Mouse (Mus musculus) C2C12 (cell line): Measurements from ENCODE around the gene Erbb4. TPM values are rescaled to one million over a fixed set of nuclear protein-coding genes. Genes with fewer than 3 reads are reported as not detected.

Experiments
- H3K27me3 ChIP-seq: one replicate; pipeline ENCODE4 v1.6.1; 2011; ENCODE audit not compliant: control insufficient read depth, insufficient read depth, insufficient read length
- H3K36me3 ChIP-seq: one replicate; pipeline ENCODE4 v1.6.1; 2011; ENCODE audit not compliant: control insufficient read depth, insufficient read depth
- H3K4me3 ChIP-seq: one replicate; pipeline ENCODE4 v1.5.1; 2011; ENCODE audit warnings: mild to moderate bottlenecking, control low read depth; ENCODE audit not compliant: poor library complexity, insufficient read depth, severe bottlenecking
- H3K79me2 ChIP-seq: one replicate; pipeline ENCODE4 v1.6.1; 2011; ENCODE audit not compliant: control insufficient read depth, insufficient read depth
- H3K79me3 ChIP-seq: one replicate; pipeline ENCODE4 v1.6.1; 2011; ENCODE audit warnings: low read depth, control low read depth
- H3ac ChIP-seq: one replicate; pipeline ENCODE3; 2011; ENCODE audit warnings: low read depth; ENCODE audit not compliant: control insufficient read depth, insufficient read length
- CEBPB ChIP-seq: IDR thresholded peaks from one replicate; pipeline ENCODE4 v1.6.1; 2011; ENCODE audit warnings: low read depth, mild to moderate bottlenecking, control low read depth, moderate library complexity
- CTCF ChIP-seq: IDR thresholded peaks from one replicate; pipeline ENCODE4 v1.5.1; 2011; ENCODE audit not compliant: control insufficient read depth, insufficient read depth, insufficient read length
- FOSL1 ChIP-seq: IDR thresholded peaks from one replicate; pipeline ENCODE4 v1.8.0; 2011; ENCODE audit warnings: mild to moderate bottlenecking, low read length; ENCODE audit not compliant: poor library complexity, insufficient read depth, severe bottlenecking
- MAX ChIP-seq: IDR thresholded peaks from one replicate; pipeline ENCODE4 v1.6.1; 2011; ENCODE audit warnings: mild to moderate bottlenecking, control low read depth
- MYOD1 ChIP-seq: IDR thresholded peaks from one replicate; pipeline ENCODE4 v1.6.1; 2011; ENCODE audit warnings: low read depth; ENCODE audit not compliant: control insufficient read depth, insufficient read length
- MYOG ChIP-seq: IDR thresholded peaks from one replicate; pipeline ENCODE4 v1.6.1; 2011; ENCODE audit not compliant: control insufficient read depth, insufficient read length; ENCODE audit errors: extremely low read depth
- USF1 ChIP-seq: IDR thresholded peaks from one replicate; pipeline ENCODE4 v1.6.1; 2011; ENCODE audit warnings: low read depth, mild to moderate bottlenecking, control low read depth, moderate library complexity
- polyA plus RNA-seq: library from polyadenylated mRNA; unstranded; fragments of >200 nt; fragmentation: generic; extraction: Trizol; gene quantifications from one replicate; pipeline ENCODE4 v1.2.1, GENCODE M21; 2012; ENCODE audit warnings: missing spikeins

The Erbb4 gene
- polyA plus RNA-seq, 1 experiment = not detected

- TF ChIP-seq MAX = no peak
- no peak for TF ChIP-seq USF1
- no peak for TF ChIP-seq CTCF
- TF ChIP-seq FOSL1 = no peak
- no peak for TF ChIP-seq MYOG
- no peak for TF ChIP-seq MYOD1
- TF ChIP-seq CEBPB = no peak
- no peak overlapping the region for H3ac ChIP-seq
- H3K27me3 ChIP-seq = no peaks in the 10 kb centered on the region
- no peaks in the 10 kb centered on the region for H3K36me3 ChIP-seq
- no peaks in the 10 kb centered on the region for H3K79me2 ChIP-seq
- no peak overlapping the region for H3K4me3 ChIP-seq
- H3K79me3 ChIP-seq = no peaks in the 10 kb centered on the region
Observed at GRCm38 (mm10) chr1:68834686-68835085, 273.2 kb downstream of the Erbb4 start.

- Histone ChIP-seq H3K36me3 (no peaks in the 10 kb centered on the region), H3K79me2 (no peaks in the 10 kb centered on the region), H3ac (no peak overlapping the region), H3K79me3 (no peaks in the 10 kb centered on the region), H3K4me3 (no peak overlapping the region), H3K27me3 (no peaks in the 10 kb centered on the region)
- TF ChIP-seq CTCF (no peak), USF1 (no peak), MYOG (no peak), FOSL1 (no peak), MAX (no peak), CEBPB (no peak), MYOD1 (no peak)
Observed at GRCm38 (mm10) chr1:68832101-68832500, 275.8 kb downstream of the Erbb4 start.

- H3K79me2 ChIP-seq = no peaks in the 10 kb centered on the region
- no peaks in the 10 kb centered on the region for H3K79me3 ChIP-seq
- H3ac ChIP-seq = no peak overlapping the region
- TF ChIP-seq USF1 (no peak), MYOD1 (no peak), CEBPB (no peak), MYOG (no peak)
- H3K36me3 ChIP-seq = no peaks in the 10 kb centered on the region
- H3K27me3 ChIP-seq = no peaks in the 10 kb centered on the region
- H3K4me3 ChIP-seq = no peak overlapping the region
Observed at GRCm38 (mm10) chr1:68831575-68831974, 276.3 kb downstream of the Erbb4 start.

- TF ChIP-seq USF1 (no peak), FOSL1 (no peak), CTCF (no peak), MAX (no peak), MYOG (no peak), MYOD1 (no peak), CEBPB (no peak)
- Histone ChIP-seq H3K79me2 (no peaks in the 10 kb centered on the region), H3K79me3 (no peaks in the 10 kb centered on the region), H3K27me3 (no peaks in the 10 kb centered on the region), H3K36me3 (no peaks in the 10 kb centered on the region), H3K4me3 (no peak overlapping the region), H3ac (no peak overlapping the region)
Observed at GRCm38 (mm10) chr1:68830501-68831239, 277.2 kb downstream of the Erbb4 start.

- no peaks in the 10 kb centered on the region for H3K27me3 ChIP-seq
- H3K79me2 ChIP-seq = no peaks in the 10 kb centered on the region
- no peak overlapping the region for H3K4me3 ChIP-seq
- no peak overlapping the region for H3ac ChIP-seq
- no peaks in the 10 kb centered on the region for H3K79me3 ChIP-seq
- TF ChIP-seq MYOG (no peak), CTCF (no peak), MYOD1 (no peak)
- H3K36me3 ChIP-seq = no peaks in the 10 kb centered on the region
Observed at GRCm38 (mm10) chr1:68823116-68823644, 284.7 kb downstream of the Erbb4 start.

- Histone ChIP-seq H3K4me3 (no peak overlapping the region), H3K36me3 (no peaks in the 10 kb centered on the region), H3K27me3 (no peaks in the 10 kb centered on the region), H3ac (no peak overlapping the region), H3K79me3 (no peaks in the 10 kb centered on the region), H3K79me2 (no peaks in the 10 kb centered on the region)
- no peak for TF ChIP-seq CTCF
- TF ChIP-seq CEBPB = no peak
- TF ChIP-seq MYOD1 = no peak
- no peak for TF ChIP-seq MYOG
- no peak for TF ChIP-seq MAX
- no peak for TF ChIP-seq FOSL1
- no peak for TF ChIP-seq USF1
Observed at GRCm38 (mm10) chr1:68806711-68807110, 301.1 kb downstream of the Erbb4 start.
